Mouse (Mus musculus): ENCODE measurements around the gene Treml1.

GRCm38 (mm10) chr17:48402751-48403150, 43.0 kb downstream of the Treml1 start:
- no peak for TF ChIP-seq CTCF (IDR thresholded peaks at IDR 0.05; ENCODE audit: low read depth)
- TF ChIP-seq EP300 (IDR thresholded peaks at IDR 0.05; ENCODE audit: low read depth) = no peak
